Mouse (Mus musculus): ENCODE results near the gene Vopp1.

DNA sequence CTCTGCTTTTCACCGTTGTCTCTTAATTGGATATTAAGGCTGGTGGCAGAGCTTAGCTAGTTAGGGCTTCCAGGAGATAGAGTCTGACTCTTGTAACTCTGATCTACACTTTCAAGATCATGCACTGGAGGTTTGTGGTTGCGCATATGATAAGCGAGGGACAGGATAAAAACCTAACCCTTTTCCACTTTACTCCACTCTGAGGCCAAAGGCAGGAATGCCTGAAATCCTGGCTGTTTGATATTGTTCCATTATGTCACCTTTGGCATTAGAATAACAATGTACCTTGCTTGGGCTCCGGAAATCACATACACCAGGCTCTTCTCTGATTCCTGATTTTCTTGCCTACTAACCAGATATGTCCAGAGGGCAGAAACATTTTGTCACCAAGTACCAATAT, 123.3 kb downstream of the Vopp1 start:
- no peak for TF ChIP-seq POLR2A (IDR thresholded peaks at IDR 0.05; ENCODE audit: control insufficient read depth, extremely low read depth, insufficient read depth, low read length, poor library complexity)
- no peak for TF ChIP-seq CTCF (IDR thresholded peaks at IDR 0.05; ENCODE audit: borderline replicate concordance, control insufficient read depth, extremely low read depth, insufficient read depth, low read length, poor library complexity)

Data from thymus, adult 2 months (tissue).